Mouse (Mus musculus) limb, embryonic 15.5 days (tissue): ENCODE data around the gene Fnip2. TPM values are rescaled to one million over a fixed set of nuclear protein-coding genes. Genes with fewer than 3 reads are reported as not detected.

Experiments used
- ATAC-seq: fragments of 200-750 bp; cut with Nextera tagmentation; 2 replicates; pipeline ENCODE4 v1.8.0; 2017; ENCODE audit warnings: low read depth, moderate TSS enrichment; ENCODE audit not compliant: insufficient number of reproducible peaks, low FRiP score, low TSS enrichment
- H3K27ac ChIP-seq: fragments of 300-500 bp; sonication (generic); 2 replicates; pipeline ENCODE4 v1.5.1; 2015; ENCODE audit warnings: moderate library complexity, mild to moderate bottlenecking, inconsistent platforms
- H3K27me3 ChIP-seq: fragments of 300-500 bp; sonication (generic); 2 replicates; pipeline ENCODE4 v1.6.1; 2015; ENCODE audit warnings: inconsistent platforms
- H3K36me3 ChIP-seq: fragments of 300-500 bp; sonication (generic); 2 replicates; pipeline ENCODE4 v1.6.1; 2015; ENCODE audit warnings: inconsistent platforms
- H3K4me1 ChIP-seq: fragments of 300-500 bp; sonication (generic); 2 replicates; pipeline ENCODE4 v1.6.1; 2015; ENCODE audit warnings: inconsistent platforms
- H3K4me2 ChIP-seq: fragments of 300-500 bp; sonication (generic); 2 replicates; pipeline ENCODE4 v1.6.1; 2015; ENCODE audit warnings: mild to moderate bottlenecking, inconsistent platforms
- H3K4me3 ChIP-seq: fragments of 300-500 bp; sonication (generic); 2 replicates; pipeline ENCODE4 v1.5.1; 2015; ENCODE audit warnings: mild to moderate bottlenecking, inconsistent platforms
- H3K9ac ChIP-seq: fragments of 300-500 bp; sonication (generic); 2 replicates; pipeline ENCODE4 v1.6.1; 2015; ENCODE audit warnings: inconsistent platforms
- H3K9me3 ChIP-seq: fragments of 300-500 bp; sonication (generic); 2 replicates; pipeline ENCODE4 v1.6.1; 2016; ENCODE audit warnings: inconsistent platforms
- WGBS: fragments of 180-500 bp; shearing (Covaris S2); methylation state at CpG from one replicate; pipeline ENCODE4 v1.1.7; 2015; 5-methylcytosine and 5-hydroxymethylcytosine counted together
- polyA plus RNA-seq: library from polyadenylated mRNA; unstranded; fragments of >200 nt; fragmentation: Nextera tagmentation; extraction: Ambion mirVana; gene quantifications from 2 replicates; pipeline ENCODE4 v1.2.1, GENCODE M21; 2015

Fnip2 gene
- polyA plus RNA-seq, 1 experiment from 2014 or later: 3.5 TPM

DNA sequence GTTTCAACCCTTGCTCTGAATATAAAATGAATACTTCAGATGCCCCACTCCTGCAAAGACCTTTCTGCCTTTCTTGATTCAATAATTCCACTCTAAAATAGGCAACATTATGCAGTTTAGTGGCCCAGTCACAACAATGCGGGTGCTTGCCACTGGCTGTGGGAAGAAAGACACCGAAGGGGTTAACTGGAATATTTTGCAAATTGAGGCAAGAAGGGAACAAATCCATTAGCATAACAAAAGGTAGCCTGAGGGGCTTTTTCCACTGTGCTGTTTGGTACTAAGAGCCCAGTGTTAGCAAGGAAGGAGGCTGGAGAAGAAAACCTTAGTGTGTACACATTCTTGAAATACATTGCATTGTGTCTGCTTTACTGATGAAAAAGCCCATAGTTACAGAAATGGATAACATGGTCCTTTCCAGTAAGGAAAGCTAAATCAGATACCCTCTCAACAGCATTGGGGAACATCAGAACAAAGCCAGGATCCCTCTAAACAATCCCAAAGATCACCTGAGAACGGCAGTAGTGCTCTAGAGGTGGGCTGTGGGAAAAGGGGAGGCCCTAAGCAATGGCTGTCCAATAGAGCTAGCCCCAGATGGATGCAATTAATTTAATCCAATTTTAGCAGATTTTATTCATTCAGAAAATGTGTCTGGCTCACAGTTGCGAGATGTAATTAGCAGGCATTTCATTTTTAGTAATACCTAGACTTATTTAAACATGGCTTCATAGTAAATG lies 150.5 kb downstream of the Fnip2 start:
- Histone ChIP-seq H3K4me2 (no peak overlapping the region), H3K27ac (no peak overlapping the region), H3K9me3 (no peaks in the 10 kb centered on the region), H3K9ac (no peak overlapping the region), H3K4me1 (no peaks in the 10 kb centered on the region), H3K4me3 (no peak overlapping the region), H3K27me3 (no peaks in the 10 kb centered on the region), H3K36me3 (no peaks in the 10 kb centered on the region)
- 48% methylated on average over 4 of the region's 4 CpGs for WGBS
- no peak for ATAC-seq

DNA sequence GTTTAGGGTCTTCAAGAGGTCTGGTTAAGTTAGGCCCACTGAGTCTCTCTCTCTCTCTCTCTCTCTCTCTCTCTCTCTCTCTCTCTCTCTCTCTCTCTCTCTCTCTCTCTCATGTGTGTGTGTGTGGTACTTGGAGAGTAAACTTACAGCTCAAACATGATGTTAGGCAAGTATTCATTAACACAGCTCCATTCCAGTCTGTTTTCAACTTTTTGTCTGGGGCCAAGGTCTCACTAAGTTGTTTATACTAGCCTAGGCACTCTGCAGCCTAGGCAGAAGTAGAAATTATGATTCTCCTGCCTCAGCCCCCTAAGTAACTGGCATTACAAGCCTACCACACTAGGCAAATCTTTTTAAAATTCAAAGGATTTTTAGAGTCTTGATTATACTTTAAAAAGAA lies 151.7 kb downstream of the Fnip2 start:
- no peak overlapping the region for H3K4me2 ChIP-seq
- H3K9me3 ChIP-seq: no peaks in the 10 kb centered on the region
- no peak overlapping the region for H3K27ac ChIP-seq
- no peak for ATAC-seq
- H3K27me3 ChIP-seq: no peaks in the 10 kb centered on the region
- no peak overlapping the region for H3K4me3 ChIP-seq
- H3K4me1 ChIP-seq: 0 out of 2 replicates have a peak, but pooled peaks cover 3% of the 10 kb centered on the region
- no peaks in the 10 kb centered on the region for H3K36me3 ChIP-seq
- no peak overlapping the region for H3K9ac ChIP-seq

DNA sequence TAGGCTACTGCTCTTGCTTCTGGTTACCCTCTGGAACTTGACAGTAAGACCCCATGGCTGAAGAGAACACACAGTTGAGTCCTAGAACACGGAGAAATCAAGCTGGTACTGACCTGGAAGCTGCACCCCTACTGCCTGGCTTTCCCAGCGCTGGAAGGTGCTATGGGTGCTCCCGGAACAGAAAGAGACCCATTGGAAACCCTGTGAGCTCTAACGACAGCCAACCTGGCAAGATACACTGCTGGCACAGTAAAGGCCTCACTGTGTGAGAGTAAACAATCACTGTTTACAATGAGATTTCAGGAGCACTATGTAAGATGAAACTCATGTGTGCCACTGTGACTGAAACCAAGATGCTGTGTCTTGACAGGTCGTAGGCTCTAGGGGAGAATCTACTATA lies 152.5 kb downstream of the Fnip2 start:
- Histone ChIP-seq H3K4me1 (0 out of 2 replicates have a peak, but pooled peaks cover 3% of the 10 kb centered on the region), H3K27me3 (no peaks in the 10 kb centered on the region), H3K4me2 (no peak overlapping the region), H3K27ac (no peak overlapping the region), H3K9ac (no peak overlapping the region), H3K9me3 (no peaks in the 10 kb centered on the region), H3K36me3 (no peaks in the 10 kb centered on the region), H3K4me3 (no peak overlapping the region)
- ATAC-seq: no peak
- WGBS: 80% methylated on average over 5 of the region's 5 CpGs

DNA sequence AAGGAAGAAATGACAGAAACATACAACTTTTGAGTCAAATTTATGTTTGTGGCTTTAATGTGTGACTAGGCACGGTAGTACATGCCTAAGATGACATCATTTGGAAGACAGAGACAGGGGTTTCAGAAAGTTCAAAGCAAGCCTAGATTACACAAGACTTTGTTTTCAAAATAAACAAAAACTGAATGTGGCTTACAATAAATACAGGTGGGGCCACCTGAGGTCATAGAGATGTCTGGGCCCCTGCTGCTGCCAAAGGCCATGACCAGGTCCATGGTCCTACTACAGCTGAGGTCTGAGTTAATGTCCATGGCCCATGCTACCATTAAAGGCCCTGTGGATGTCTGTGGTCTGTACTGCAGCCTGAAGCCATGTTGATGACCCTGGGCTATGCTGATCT lies 154.1 kb downstream of the Fnip2 start:
- ATAC-seq: no peak
- 74% methylated on average over 1 of the region's 1 CpGs for WGBS

DNA sequence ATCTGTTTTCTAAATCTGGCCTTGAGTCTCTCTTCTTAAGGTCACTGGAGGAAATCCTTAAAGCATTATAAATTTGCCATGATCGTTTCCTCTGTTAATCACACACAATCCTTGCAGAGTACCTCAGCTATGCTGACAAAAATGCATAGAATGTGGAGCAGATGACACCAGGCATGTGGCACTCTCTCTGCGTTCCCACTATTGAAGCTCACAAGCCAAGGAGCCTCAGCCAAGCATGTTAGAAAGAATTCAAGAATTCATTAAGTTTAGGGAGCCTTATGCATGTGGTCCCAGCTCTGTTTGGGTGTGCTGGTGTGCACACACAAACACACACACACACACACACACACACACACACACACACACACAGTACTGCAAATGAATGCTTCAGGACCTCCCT lies 155.9 kb downstream of the Fnip2 start:
- no peak for ATAC-seq

More for the DNA sequence above, 154.1 kb downstream of the Fnip2 start:
- Histone ChIP-seq H3K9me3 (no peaks in the 10 kb centered on the region), H3K4me2 (no peak overlapping the region), H3K27ac (no peak overlapping the region), H3K36me3 (no peaks in the 10 kb centered on the region), H3K4me3 (no peak overlapping the region), H3K4me1 (peaks cover 7% of the 10 kb centered on the region; the same call in 1 of the 2 replicates), H3K27me3 (no peaks in the 10 kb centered on the region), H3K9ac (no peak overlapping the region)

DNA sequence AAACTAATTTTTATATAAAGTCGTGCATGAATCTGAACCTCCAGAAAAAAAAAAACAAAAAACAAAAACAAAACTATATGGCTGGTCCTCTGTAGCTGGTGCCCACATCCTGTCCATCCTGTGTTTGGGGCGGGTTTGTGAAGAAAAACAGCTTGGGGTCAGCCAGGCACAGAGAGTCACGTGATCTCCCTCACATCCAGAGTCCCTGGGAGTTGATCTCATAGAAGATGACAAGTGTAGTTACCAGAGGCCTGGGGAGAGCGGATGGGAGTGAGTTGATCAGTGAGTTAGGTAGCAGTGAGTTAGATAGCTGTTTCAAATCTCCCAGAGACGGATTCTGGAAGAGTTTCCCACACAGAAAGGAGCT lies 157.0 kb downstream of the Fnip2 start:
- Histone ChIP-seq H3K27ac (no peak overlapping the region), H3K9ac (no peak overlapping the region), H3K4me2 (no peak overlapping the region), H3K27me3 (no peaks in the 10 kb centered on the region), H3K4me3 (no peak overlapping the region), H3K4me1 (peaks cover 7% of the 10 kb centered on the region; the same call in 1 of the 2 replicates), H3K9me3 (no peaks in the 10 kb centered on the region), H3K36me3 (no peaks in the 10 kb centered on the region)
- WGBS: 41% methylated on average over 5 of the region's 5 CpGs
- ATAC-seq: no peak

More for the DNA sequence above, 155.9 kb downstream of the Fnip2 start:
- Histone ChIP-seq H3K9me3 (no peaks in the 10 kb centered on the region), H3K27ac (no peak overlapping the region), H3K36me3 (no peaks in the 10 kb centered on the region), H3K9ac (no peak overlapping the region), H3K4me2 (no peak overlapping the region), H3K4me1 (peaks cover 7% of the 10 kb centered on the region; the same call in 1 of the 2 replicates), H3K27me3 (no peaks in the 10 kb centered on the region), H3K4me3 (no peak overlapping the region)
- 37% methylated on average over 2 of the region's 2 CpGs for WGBS

DNA sequence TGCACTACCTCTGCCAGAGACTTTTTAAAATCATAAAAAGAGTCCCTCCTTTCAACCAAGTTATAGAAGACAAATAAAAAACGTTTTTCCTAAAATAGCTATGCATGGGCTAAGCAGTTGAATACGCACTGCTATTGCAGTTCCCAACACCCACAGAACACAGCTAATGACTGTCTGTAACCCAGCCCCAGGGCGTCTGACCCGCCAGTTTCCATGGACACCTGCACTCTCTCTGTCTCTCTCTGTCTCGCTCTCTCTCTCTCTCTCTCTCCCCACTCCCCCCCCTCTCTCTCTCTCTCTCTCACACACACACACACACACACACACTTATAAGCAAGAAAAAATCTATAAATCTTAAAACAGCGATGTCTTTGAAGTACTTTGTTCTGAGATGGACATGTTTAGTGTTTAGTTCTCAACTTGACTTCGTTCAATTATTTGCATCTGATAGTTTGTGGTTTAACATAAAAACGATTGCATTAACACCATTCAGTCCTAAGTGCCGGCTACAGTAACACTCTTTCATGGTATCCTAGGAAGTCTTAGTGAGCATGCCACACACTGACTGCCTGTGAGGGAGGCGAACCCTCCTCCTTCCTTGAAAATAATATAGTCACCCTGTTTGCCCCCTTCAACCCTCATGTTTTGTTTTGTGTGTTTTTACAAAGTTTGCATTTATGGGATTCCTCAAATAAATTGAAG lies 157.5 kb downstream of the Fnip2 start:
- ATAC-seq: no peak
- no peak overlapping the region for H3K27ac ChIP-seq
- WGBS: 19% methylated on average over 10 of the region's 10 CpGs

DNA sequence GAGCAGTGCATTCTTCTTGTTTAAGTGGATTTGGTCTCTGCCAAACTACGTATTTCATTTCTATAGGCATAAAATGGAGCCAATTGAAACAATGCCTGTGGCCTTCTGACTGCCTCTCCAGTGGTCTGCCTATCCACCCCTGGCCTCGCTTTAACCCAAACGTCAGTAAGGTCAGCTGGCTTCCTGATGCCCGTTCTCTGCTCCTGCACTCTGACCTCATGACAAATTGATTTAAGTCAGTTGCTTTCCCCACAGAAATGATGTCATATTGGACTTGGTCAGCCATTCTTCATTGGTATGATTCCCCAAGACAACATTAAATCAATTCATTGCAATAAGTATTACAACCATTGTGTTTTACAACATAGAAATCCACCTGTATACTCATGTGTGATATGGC lies 159.1 kb downstream of the Fnip2 start:
- H3K9ac ChIP-seq: no peak overlapping the region
- no peaks in the 10 kb centered on the region for H3K27me3 ChIP-seq
- H3K4me2 ChIP-seq: no peak overlapping the region
- peaks cover 7% of the 10 kb centered on the region; the same call in 1 of the 2 replicates for H3K4me1 ChIP-seq
- H3K4me3 ChIP-seq: no peak overlapping the region
- H3K36me3 ChIP-seq: no peaks in the 10 kb centered on the region
- H3K27ac ChIP-seq: no peak overlapping the region
- no peak for ATAC-seq
- H3K9me3 ChIP-seq: no peaks in the 10 kb centered on the region
- WGBS: 43% methylated on average over 4 of the region's 4 CpGs

More for the DNA sequence above, 157.5 kb downstream of the Fnip2 start:
- Histone ChIP-seq H3K27me3 (no peaks in the 10 kb centered on the region), H3K4me1 (peaks cover 7% of the 10 kb centered on the region; the same call in 1 of the 2 replicates), H3K4me3 (no peak overlapping the region), H3K9me3 (no peaks in the 10 kb centered on the region), H3K4me2 (no peak overlapping the region), H3K36me3 (no peaks in the 10 kb centered on the region), H3K9ac (no peak overlapping the region)

Other genes starting within 250 kb of the Fnip2 start
- not detected in 2 replicates for gene Gm17359, start 231.1 kb downstream of the Fnip2 start, polyA plus RNA-seq
- gene Ppid, start 23.5 kb upstream of the Fnip2 start, polyA plus RNA-seq: 151 and 157 TPM in 2 replicates
- 29.9 and 30.2 TPM in 2 replicates for gene 4930579G24Rik, start 61.3 kb upstream of the Fnip2 start, polyA plus RNA-seq
- 58.3 and 63.7 TPM in 2 replicates for gene Etfdh, start 61.7 kb upstream of the Fnip2 start, polyA plus RNA-seq
- gene Rxfp1, start 170.1 kb upstream of the Fnip2 start, polyA plus RNA-seq: 0.14 and 0.26 TPM in 2 replicates